Mouse (Mus musculus) olfactory bulb, adult 2 months (tissue): ENCODE measurements around the gene Pgpep1.

Source experiments
- CTCF ChIP-seq: fragments of 200-500 bp; IDR thresholded peaks from 2 replicates; pipeline ENCODE4 v1.5.1; 2012; ENCODE audit warnings: low read depth, mild to moderate bottlenecking, low read length, moderate library complexity; ENCODE audit not compliant: insufficient read depth
- POLR2A ChIP-seq: fragments of 200-500 bp; IDR thresholded peaks from 2 replicates; pipeline ENCODE4 v1.6.1; 2012; ENCODE audit warnings: mild to moderate bottlenecking, low read depth, low read length, moderate library complexity; ENCODE audit not compliant: insufficient read depth

GRCm38 (mm10) chr8:70665599-70665998, 5.4 kb upstream of the Pgpep1 start:
- TF ChIP-seq CTCF (no peak), POLR2A (no peak)
